ENCODE assay signal across 8 mouse cellular contexts in genomic region chr6:34708650-34709265, GRCm38 (mm10).
DNase-seq lines count a peak whose midpoint lies in the region; ATAC-seq and TF ChIP-seq lines count a peak whose summit lies in the region.

No protein-coding gene starts in this region.

- no peak overlapping the region for H3K27ac ChIP-seq in CH12.LX (ENCODE audit: insufficient read depth, low read depth)
- H3K27ac ChIP-seq in embryonic facial prominence, embryonic 15.5 days (replicated peaks) = peak overlapping the region; percentile 92
- H3K27ac ChIP-seq in hindbrain, embryonic 15.5 days (replicated peaks) = peak overlapping the region; percentile 79
- H3K27ac ChIP-seq in midbrain, embryonic 16.5 days (ENCODE audit: low read length) = peak overlapping the region; percentile 69

- no peaks in the 10 kb centered on the region for H3K36me3 ChIP-seq in CH12.LX (replicated peaks in 1 of 2; ENCODE audit: control insufficient read depth in 1 of 2, insufficient read depth in 1 of 2, low read length in 1 of 2)
- peaks cover 9% of the 10 kb centered on the region; the same call in 1 of the 2 replicates for H3K36me3 ChIP-seq in embryonic facial prominence, embryonic 15.5 days
- no peaks in the 10 kb centered on the region for H3K36me3 ChIP-seq in hindbrain, embryonic 15.5 days
- no peaks in the 10 kb centered on the region for H3K36me3 ChIP-seq in midbrain, embryonic 16.5 days (ENCODE audit: control insufficient read depth, insufficient read depth, low read length)

- H3K4me2 ChIP-seq in CH12.LX (ENCODE audit: insufficient read depth, low read depth, poor library complexity, severe bottlenecking) = peak overlapping the region; percentile 66; the same call in 1 of the 2 replicates
- peak overlapping the region; percentile 65 for H3K4me2 ChIP-seq in embryonic facial prominence, embryonic 15.5 days (replicated peaks)
- peak overlapping the region; percentile 71 for H3K4me2 ChIP-seq in hindbrain, embryonic 15.5 days
- H3K4me2 ChIP-seq in midbrain, embryonic 16.5 days (ENCODE audit: low read length) = peak overlapping the region; percentile 72

- H3K79me2 ChIP-seq in CH12.LX (replicated peaks; ENCODE audit: control insufficient read depth, extremely low read depth, insufficient read depth, poor library complexity, severe bottlenecking) = no peaks in the 10 kb centered on the region

- TF ChIP-seq RAD21 in CH12.LX (IDR thresholded peaks at IDR 0.05; ENCODE audit: low read depth, low read length) = no peak

- peaks cover 2 to 19% of the 10 kb centered on the region in 2 experiments; a peak in 3 of 4 replicates for H3K4me1 ChIP-seq in CH12.LX (ENCODE audit: control insufficient read depth in 1 of 2, insufficient read depth in 2 of 2)
- peaks cover 65% of the 10 kb centered on the region for H3K4me1 ChIP-seq in embryonic facial prominence, embryonic 15.5 days
- peaks cover 25% of the 10 kb centered on the region for H3K4me1 ChIP-seq in hindbrain, embryonic 15.5 days (replicated peaks)
- peaks cover 28% of the 10 kb centered on the region for H3K4me1 ChIP-seq in midbrain, embryonic 16.5 days (ENCODE audit: control insufficient read depth, insufficient read depth, low read length)

- no peak for DNase-seq in CH12.LX (ENCODE audit: extremely low read depth)
- DNase-seq in adrenal gland, postnatal 10 days = peak; percentile 67
- DNase-seq in left cerebral cortex, postnatal 4 days = peak; percentile 95
- DNase-seq in urinary bladder, adult 18-20 months (ENCODE audit: low spot score in 2 of 2) = no peak
- DNase-seq in spleen, adult 12 weeks (ENCODE audit: low spot score) = no peak

- no peak overlapping the region for H3K9ac ChIP-seq in CH12.LX (ENCODE audit: insufficient read depth, low read depth)
- peak overlapping the region; percentile 60; the same call in 1 of the 2 replicates for H3K9ac ChIP-seq in embryonic facial prominence, embryonic 15.5 days
- H3K9ac ChIP-seq in hindbrain, embryonic 15.5 days = peak overlapping the region; percentile 63; the same call in 1 of the 2 replicates
- peak overlapping the region; percentile 75 for H3K9ac ChIP-seq in midbrain, embryonic 16.5 days (ENCODE audit: low read depth, low read length)

- no peak for TF ChIP-seq POLR2A in CH12.LX (IDR thresholded peaks at IDR 0.05; ENCODE audit: low read depth, low read length)

- ATAC-seq in embryonic facial prominence, embryonic 15.5 days (ENCODE audit: insufficient number of reproducible peaks, low FRiP score, low TSS enrichment, low read depth) = peak; percentile 35
- peak; percentile 81 for ATAC-seq in hindbrain, embryonic 15.5 days (ENCODE audit: low FRiP score, low read depth)
- peak; percentile 75 for ATAC-seq in midbrain, embryonic 16.5 days

- no peak overlapping the region for H3K4me3 ChIP-seq in CH12.LX (replicated peaks in 1 of 3; ENCODE audit: low read depth in 2 of 3, low read length in 2 of 3, poor library complexity in 1 of 3)
- H3K4me3 ChIP-seq in embryonic facial prominence, embryonic 15.5 days (replicated peaks) = peak overlapping the region; percentile 59
- peak overlapping the region; percentile 55 for H3K4me3 ChIP-seq in hindbrain, embryonic 15.5 days
- peak overlapping the region; percentile 52 for H3K4me3 ChIP-seq in midbrain, embryonic 16.5 days (ENCODE audit: low read depth, low read length)

- TF ChIP-seq EP300 in CH12.LX (IDR thresholded peaks at IDR 0.05; ENCODE audit: low read length) = no peak

- no peaks in the 10 kb centered on the region for H3K27me3 ChIP-seq in CH12.LX (replicated peaks)
- H3K27me3 ChIP-seq in embryonic facial prominence, embryonic 15.5 days = no peaks in the 10 kb centered on the region
- H3K27me3 ChIP-seq in hindbrain, embryonic 15.5 days = no peaks in the 10 kb centered on the region
- H3K27me3 ChIP-seq in midbrain, embryonic 16.5 days (ENCODE audit: control insufficient read depth, insufficient read depth, low read depth, low read length) = no peaks in the 10 kb centered on the region

- intact Hi-C loops in left cerebral cortex, postnatal 4 days (cut with DNase I) = no loop called here

- peaks cover 14% of the 10 kb centered on the region for H3K9me3 ChIP-seq in CH12.LX (replicated peaks; ENCODE audit: low read length)
- H3K9me3 ChIP-seq in embryonic facial prominence, embryonic 15.5 days (replicated peaks) = 0 out of 2 replicates have a peak, but pooled peaks cover 8% of the 10 kb centered on the region
- no peaks in the 10 kb centered on the region for H3K9me3 ChIP-seq in hindbrain, embryonic 15.5 days
- peaks cover 2% of the 10 kb centered on the region; the same call in 1 of the 2 replicates for H3K9me3 ChIP-seq in midbrain, embryonic 16.5 days (replicated peaks; ENCODE audit: control insufficient read depth, low read length, poor library complexity, severe bottlenecking)

- dilution Hi-C loops in CH12.LX (cut with MboI; ENCODE audit: extremely low pct_ligation_motif_present, extremely low pct_unique_long_range_greater_than_20kb, low sequenced_read_pairs) = no loop called here

- TF ChIP-seq CTCF in CH12.LX (conservative IDR thresholded peaks at IDR 0.05 in 1 of 2, IDR thresholded peaks at IDR 0.05 in 1 of 2; ENCODE audit: low read depth in 2 of 2, low read length in 2 of 2) = no peak

- in situ Hi-C loops in CH12.LX (cut with MboI; ENCODE audit: low pct_ligation_motif_present, low pct_unique_long_range_greater_than_20kb, low sequenced_read_pairs) = no loop called here

- WGBS in embryonic facial prominence, embryonic 15.5 days = 13% methylated on average over 13 of the region's 13 CpGs
- 10% methylated on average over 13 of the region's 13 CpGs for WGBS in hindbrain, embryonic 15.5 days
- WGBS in midbrain, embryonic 16.5 days = 11% methylated on average over 13 of the region's 13 CpGs

TF ChIP-seq in CH12.LX, 34 proteins besides CTCF, POLR2A, EP300 and RAD21:
- no peak for TF ChIP-seq MAFK (IDR thresholded peaks at IDR 0.05; ENCODE audit: insufficient replicate concordance, low read length)

Comparison
In these comparisons a context has a peak if more than half of its experiments do, and no peak if none do; other contexts are left out.
1. DNase-seq: peak in adrenal gland, postnatal 10 days (single experiment) and left cerebral cortex, postnatal 4 days (single experiment); none in CH12.LX (single experiment), urinary bladder, adult 18-20 months (0 of 2) and spleen, adult 12 weeks (single experiment).
2. H3K4me3 ChIP-seq: peak in embryonic facial prominence, embryonic 15.5 days (single experiment), hindbrain, embryonic 15.5 days (single experiment) and midbrain, embryonic 16.5 days (single experiment); none in CH12.LX (0 of 3).
3. Peak in every context shown above with its lines, with median percentiles within 50 percentile points of each other: H3K4me2 ChIP-seq and ATAC-seq.